Mouse (Mus musculus) cortical plate, adult 2 months (tissue): ENCODE measurements around the gene Eapp.
"Not testable (repeated sequence)": the region's sequence is repeated elsewhere in the genome, so short reads cannot be mapped to it uniquely, and the experiment has no call there.

Experiments used
- CTCF ChIP-seq: fragments of 200-500 bp; IDR thresholded peaks from 2 replicates; pipeline ENCODE4 v1.5.1; 2011; ENCODE audit warnings: mild to moderate bottlenecking, control low read depth, low read length; ENCODE audit not compliant: insufficient read depth; ENCODE audit errors: extremely low read depth
- POLR2A ChIP-seq: fragments of 200-500 bp; IDR thresholded peaks from 2 replicates; pipeline ENCODE4 v1.6.1; 2011; ENCODE audit warnings: mild to moderate bottlenecking, low read length, control low read depth; ENCODE audit not compliant: insufficient read depth; ENCODE audit errors: extremely low read depth

- not testable (repeated sequence) for TF ChIP-seq CTCF, POLR2A
Observed at GRCm38 (mm10) chr12:54718871-54719786, 23.4 kb upstream of the Eapp start.
